29 mouse cellular contexts compared by ENCODE assay signal in genomic region chr6:136962957-136963356, GRCm38 (mm10). TPM values are rescaled to one million over a fixed set of nuclear protein-coding genes. Genes with fewer than 3 reads are reported as not detected.
A peak's percentile ranks its signal among the peaks of the same experiment; 100 is the strongest.
DNase-seq lines count a peak whose midpoint lies in the region; ATAC-seq and TF ChIP-seq lines count a peak whose summit lies in the region.
"Had no signal": no experiment of that assay in that cellular context is flagged by ENCODE, and none has a peak within 500 bp of the region (broad histone marks: within the 10 kb centered on the region; RNA-seq: fewer than 3 reads in every experiment).

No protein-coding gene starts in this region.

- TF ChIP-seq POLR2A in limb, embryonic 14.5 days (IDR thresholded peaks at IDR 0.05; ENCODE audit: borderline replicate concordance, extremely low read depth, insufficient read depth, insufficient read length), result no peak

- no peak overlapping the region for H3K4me3 ChIP-seq in heart, embryonic 15.5 days
- no peak overlapping the region for H3K4me3 ChIP-seq in kidney, embryonic 15.5 days (replicated peaks)
- H3K4me3 ChIP-seq in limb, embryonic 14.5 days (replicated peaks; ENCODE audit: low read length), result no peak overlapping the region
- no peak overlapping the region for H3K4me3 ChIP-seq in limb, embryonic 10.5 days
- H3K4me3 ChIP-seq: embryonic facial prominence, embryonic 10.5 days; embryonic facial prominence, embryonic 13.5 days; erythroblast, embryonic 14.5 days; forebrain, embryonic 12.5 days; forebrain, embryonic 15.5 days; heart, adult 2 months; heart, embryonic 13.5 days; hindbrain, embryonic 12.5 days; hindbrain, embryonic 15.5 days had no signal

- H3K9me3 ChIP-seq in heart, embryonic 15.5 days (replicated peaks), result no peaks in the 10 kb centered on the region
- H3K9me3 ChIP-seq in kidney, embryonic 15.5 days (replicated peaks), result no peaks in the 10 kb centered on the region
- no peaks in the 10 kb centered on the region for H3K9me3 ChIP-seq in limb, embryonic 14.5 days (ENCODE audit: control insufficient read depth, low read length)
- no peaks in the 10 kb centered on the region for H3K9me3 ChIP-seq in limb, embryonic 10.5 days (replicated peaks)
- H3K9me3 ChIP-seq: embryonic facial prominence, embryonic 10.5 days; embryonic facial prominence, embryonic 13.5 days; forebrain, embryonic 12.5 days; forebrain, embryonic 15.5 days; heart, embryonic 13.5 days; hindbrain, embryonic 12.5 days; hindbrain, embryonic 15.5 days had no signal

- H3K9ac ChIP-seq in heart, embryonic 15.5 days, result no peak overlapping the region
- no peak overlapping the region for H3K9ac ChIP-seq in kidney, embryonic 15.5 days
- H3K9ac ChIP-seq in limb, embryonic 14.5 days (ENCODE audit: low read depth, low read length, severe bottlenecking), result no peak overlapping the region
- H3K9ac ChIP-seq: embryonic facial prominence, embryonic 13.5 days; forebrain, embryonic 12.5 days; forebrain, embryonic 15.5 days; heart, embryonic 13.5 days; hindbrain, embryonic 12.5 days; hindbrain, embryonic 15.5 days had no signal

- WGBS in heart, embryonic 15.5 days, result 51% methylated on average over 11 of the region's 11 CpGs
- 54% methylated on average over 11 of the region's 11 CpGs for WGBS in kidney, embryonic 15.5 days
- WGBS in limb, embryonic 14.5 days, result 73% methylated on average over 11 of the region's 11 CpGs
- WGBS in limb, embryonic 10.5 days, result 82% methylated on average over 11 of the region's 11 CpGs

- no peak overlapping the region for H3K4me2 ChIP-seq in heart, embryonic 15.5 days
- no peak overlapping the region for H3K4me2 ChIP-seq in kidney, embryonic 15.5 days
- H3K4me2 ChIP-seq in limb, embryonic 14.5 days (replicated peaks; ENCODE audit: low read depth, low read length, severe bottlenecking), result no peak overlapping the region
- H3K4me2 ChIP-seq: embryonic facial prominence, embryonic 13.5 days; forebrain, embryonic 12.5 days; forebrain, embryonic 15.5 days; heart, embryonic 13.5 days; hindbrain, embryonic 12.5 days; hindbrain, embryonic 15.5 days had no signal

- H3K27ac ChIP-seq in heart, embryonic 15.5 days, result no peak overlapping the region
- H3K27ac ChIP-seq in kidney, embryonic 15.5 days, result no peak overlapping the region
- H3K27ac ChIP-seq in limb, embryonic 14.5 days (replicated peaks; ENCODE audit: low read depth, low read length), result no peak overlapping the region
- no peak overlapping the region for H3K27ac ChIP-seq in limb, embryonic 10.5 days
- H3K27ac ChIP-seq: embryonic facial prominence, embryonic 10.5 days; embryonic facial prominence, embryonic 13.5 days; forebrain, embryonic 12.5 days; forebrain, embryonic 15.5 days; heart, adult 2 months; heart, embryonic 13.5 days; hindbrain, embryonic 12.5 days; hindbrain, embryonic 15.5 days had no signal

- peak; percentile 74 for DNase-seq in heart, adult 11 months
- no peak for DNase-seq in heart, postnatal 4 days
- no peak for DNase-seq in heart, postnatal 10 days
- DNase-seq in kidney, postnatal 25 days, result no peak
- no peak for DNase-seq in limb, embryonic 14.5 days (ENCODE audit: low spot score)
- no peak for DNase-seq in limb, embryonic 10.5 days (ENCODE audit: low spot score)
- DNase-seq: adrenal gland, adult 8-10 months; adrenal gland, postnatal 25 days; cerebellum, adult 11-12 months; cerebellum, adult 8-10 months; cerebellum, postnatal 10 days; cerebellum, postnatal 36 days; embryo, embryonic 11 days; gastrocnemius, postnatal 25 days; heart, adult 2 months had no signal

- 0 out of 2 replicates have a peak, but pooled peaks cover 8% of the 10 kb centered on the region for H3K4me1 ChIP-seq in heart, embryonic 15.5 days (replicated peaks)
- H3K4me1 ChIP-seq in kidney, embryonic 15.5 days, result peaks cover 14% of the 10 kb centered on the region
- peaks cover 3% of the 10 kb centered on the region; the same call in 1 of the 2 replicates for H3K4me1 ChIP-seq in limb, embryonic 14.5 days (ENCODE audit: control insufficient read depth, insufficient read depth, low read length)
- peaks cover 5% of the 10 kb centered on the region for H3K4me1 ChIP-seq in limb, embryonic 10.5 days
- H3K4me1 ChIP-seq: embryonic facial prominence, embryonic 13.5 days; forebrain, embryonic 12.5 days; forebrain, embryonic 15.5 days; hindbrain, embryonic 12.5 days; hindbrain, embryonic 15.5 days had no signal

- no peaks in the 10 kb centered on the region for H3K27me3 ChIP-seq in heart, embryonic 15.5 days
- H3K27me3 ChIP-seq in kidney, embryonic 15.5 days, result peaks cover 3% of the 10 kb centered on the region; the same call in 1 of the 2 replicates
- H3K27me3 ChIP-seq in limb, embryonic 14.5 days (ENCODE audit: control insufficient read depth, insufficient read depth, low read length), result no peaks in the 10 kb centered on the region
- no peaks in the 10 kb centered on the region for H3K27me3 ChIP-seq in limb, embryonic 10.5 days (ENCODE audit: low read depth, poor library complexity, severe bottlenecking)
- H3K27me3 ChIP-seq: embryonic facial prominence, embryonic 13.5 days; forebrain, embryonic 12.5 days; forebrain, embryonic 15.5 days; heart, embryonic 13.5 days; hindbrain, embryonic 12.5 days; hindbrain, embryonic 15.5 days had no signal

- H3K36me3 ChIP-seq in heart, embryonic 15.5 days, result no peaks in the 10 kb centered on the region
- H3K36me3 ChIP-seq in kidney, embryonic 15.5 days, result no peaks in the 10 kb centered on the region
- H3K36me3 ChIP-seq in limb, embryonic 14.5 days (ENCODE audit: control insufficient read depth, insufficient read depth, low read length), result no peaks in the 10 kb centered on the region
- H3K36me3 ChIP-seq in limb, embryonic 10.5 days, result no peaks in the 10 kb centered on the region
- H3K36me3 ChIP-seq: embryonic facial prominence, embryonic 10.5 days; embryonic facial prominence, embryonic 13.5 days; forebrain, embryonic 12.5 days; forebrain, embryonic 15.5 days; heart, embryonic 13.5 days; hindbrain, embryonic 12.5 days; hindbrain, embryonic 15.5 days had no signal

- intact Hi-C loops in heart, postnatal 10 days (cut with DNase I), result no loop called here

- 0 out of 2 replicates have a peak, but pooled peaks have one; percentile 48 for ATAC-seq in heart, embryonic 15.5 days (replicated peaks; ENCODE audit: insufficient number of reproducible peaks, insufficient read depth, low FRiP score, low read depth)
- 0 out of 2 replicates have a peak, but pooled peaks have one; percentile 35 for ATAC-seq in kidney, embryonic 15.5 days (replicated peaks; ENCODE audit: low FRiP score)
- 0 out of 2 replicates have a peak, but pooled peaks have one; percentile 41 for ATAC-seq in limb, embryonic 14.5 days (ENCODE audit: low FRiP score, low read depth)
- ATAC-seq: activated CD4-positive, CD25-positive, alpha-beta regulatory T cell, adult 4 months; forebrain, embryonic 15.5 days had no signal

RNA-seq across cellular contexts. Expression of gene Arhgdib, which starts 21.3 kb away (rescaled TPM):
- total RNA-seq in heart, postnatal 4 days (2021), result 10 to 100 TPM; 33.6 to 39.4 TPM
- polyA plus RNA-seq in heart, embryonic 15.5 days (2015; fragmentation: Nextera tagmentation; extraction: Ambion mirVana), result 75.6 and 126 TPM in 2 replicates
- 10 to 100 TPM; 37.4 to 45.4 TPM for total RNA-seq in heart, postnatal 10 days (2021)
- polyA plus RNA-seq in kidney, embryonic 15.5 days (2015; fragmentation: Nextera tagmentation; extraction: Ambion mirVana), result 62.1 and 63.8 TPM in 2 replicates
- polyA plus RNA-seq in limb, embryonic 14.5 days (2012; rRNA removed), result 104 TPM in 2 replicates
- polyA plus RNA-seq in limb, embryonic 14.5 days (2014; fragmentation: Nextera tagmentation; extraction: Ambion mirVana), result 147 and 149 TPM in 2 replicates
- polyA plus RNA-seq in limb, embryonic 10.5 days (2016; fragmentation: Nextera tagmentation; extraction: Ambion mirVana), result 30.2 and 32.5 TPM in 2 replicates

RNA-seq across cellular contexts. Expression of gene Pde6h, which starts 39.3 kb away (rescaled TPM):
- total RNA-seq in heart, postnatal 4 days (2021), result not detected
- 0.18 and 0.26 TPM in 2 replicates for polyA plus RNA-seq in heart, embryonic 15.5 days (2015; fragmentation: Nextera tagmentation; extraction: Ambion mirVana)
- total RNA-seq in heart, postnatal 10 days (2021), result not detected
- 0.26 and 0.40 TPM in 2 replicates for polyA plus RNA-seq in kidney, embryonic 15.5 days (2015; fragmentation: Nextera tagmentation; extraction: Ambion mirVana)
- polyA plus RNA-seq in limb, embryonic 14.5 days (2012; rRNA removed), result 0.12 and 0.20 TPM in 2 replicates
- 0.23 TPM in 1 of 2 replicates, not detected in the other for polyA plus RNA-seq in limb, embryonic 14.5 days (2014; fragmentation: Nextera tagmentation; extraction: Ambion mirVana)
- polyA plus RNA-seq in limb, embryonic 10.5 days (2016; fragmentation: Nextera tagmentation; extraction: Ambion mirVana), result not detected in 2 replicates
- total RNA-seq: gastrocnemius, adult 8-10 months; gastrocnemius, postnatal 25 days; hematopoietic stem cell, adult 5-6 weeks had no signal
- polyA plus RNA-seq: embryonic facial prominence, embryonic 10.5 days; embryonic facial prominence, embryonic 13.5 days; erythroblast, embryonic 14.5 days; forebrain, embryonic 12.5 days; forebrain, embryonic 15.5 days; heart, embryonic 13.5 days; hindbrain, embryonic 12.5 days had no signal

RNA-seq across cellular contexts. Expression of gene Erp27, which starts 41.0 kb away (rescaled TPM):
- under 1 TPM in 1 of 2 experiments, not detected in 1; 0.20 TPM for total RNA-seq in heart, postnatal 4 days (2021)
- polyA plus RNA-seq in heart, embryonic 15.5 days (2015; fragmentation: Nextera tagmentation; extraction: Ambion mirVana), result 0.27 and 0.87 TPM in 2 replicates
- total RNA-seq in heart, postnatal 10 days (2021), result not detected
- polyA plus RNA-seq in kidney, embryonic 15.5 days (2015; fragmentation: Nextera tagmentation; extraction: Ambion mirVana), result 0.23 and 0.38 TPM in 2 replicates
- polyA plus RNA-seq in limb, embryonic 14.5 days (2012; rRNA removed), result 0.52 and 0.59 TPM in 2 replicates
- 0.55 and 0.69 TPM in 2 replicates for polyA plus RNA-seq in limb, embryonic 14.5 days (2014; fragmentation: Nextera tagmentation; extraction: Ambion mirVana)
- polyA plus RNA-seq in limb, embryonic 10.5 days (2016; fragmentation: Nextera tagmentation; extraction: Ambion mirVana), result 0.15 TPM in 1 of 2 replicates, not detected in the other
- total RNA-seq: adrenal gland, postnatal 25 days; ES-E14; gastrocnemius, adult 8-10 months; gastrocnemius, postnatal 25 days; heart, adult 2 months; hematopoietic stem cell, adult 5-6 weeks had no signal
- polyA plus RNA-seq: embryonic facial prominence, embryonic 10.5 days; erythroblast, embryonic 14.5 days; forebrain, embryonic 12.5 days; hindbrain, embryonic 12.5 days; hindbrain, embryonic 15.5 days had no signal
